Mouse (Mus musculus) CH12.LX (cell line): ENCODE data around the gene Zdhhc19. TPM values are rescaled to one million over a fixed set of nuclear protein-coding genes. Genes with fewer than 3 reads are reported as not detected.

Experiments used
- DNase-seq: peaks from one replicate; pipeline ENCODE4 v3.0.0-alpha.2; 2013; ENCODE audit errors: extremely low read depth
- H3K27ac ChIP-seq: 2 replicates; pipeline ENCODE4 v1.5.1; 2012; ENCODE audit warnings: low read depth, mild to moderate bottlenecking, control low read depth, moderate library complexity; ENCODE audit not compliant: insufficient read depth
- H3K27me3 ChIP-seq: replicated peaks from 2 replicates; pipeline ENCODE3; 2012; ENCODE audit warnings: inconsistent platforms
- H3K36me3 ChIP-seq, 2 experiments: replicated peaks in 1 of 2; 2 replicates each; pipeline versions ENCODE3 to v1.6.1; 2012; ENCODE audit warnings: inconsistent platforms in 1 of 2, low read length in 1 of 2, mild to moderate bottlenecking in 1 of 2, mixed read lengths in 1 of 2, moderate library complexity in 1 of 2; ENCODE audit not compliant: control insufficient read depth in 1 of 2, insufficient read depth in 1 of 2
- H3K4me1 ChIP-seq, 2 experiments: 2 replicates each; pipeline ENCODE4 v1.6.1; 2012; ENCODE audit warnings: inconsistent platforms in 1 of 2, moderate library complexity in 1 of 2; ENCODE audit not compliant: insufficient read depth in 2 of 2, control insufficient read depth in 1 of 2
- H3K4me2 ChIP-seq: 2 replicates; pipeline ENCODE4 v1.6.1; 2012; ENCODE audit warnings: low read depth, mild to moderate bottlenecking, control low read depth; ENCODE audit not compliant: poor library complexity, insufficient read depth, severe bottlenecking
- H3K4me3 ChIP-seq, 3 experiments: fragments of 150-350 bp in 1 of 3; sonication (generic) in 1 of 3; replicated peaks in 1 of 3; 2 replicates each; pipeline versions ENCODE3 to v1.5.1; 2011 to 2012; ENCODE audit warnings: low read depth in 2 of 3, low read length in 2 of 3, mild to moderate bottlenecking in 2 of 3, moderate library complexity in 2 of 3, control low read depth in 1 of 3, improper control_type of control experiment in 1 of 3, inconsistent platforms in 1 of 3, mixed read lengths in 1 of 3; ENCODE audit not compliant: poor library complexity in 1 of 3
- H3K79me2 ChIP-seq: replicated peaks from 2 replicates; pipeline ENCODE4 v1.6.1; 2012; ENCODE audit warnings: mild to moderate bottlenecking, moderate library complexity; ENCODE audit not compliant: control insufficient read depth, poor library complexity, insufficient read depth, severe bottlenecking; ENCODE audit errors: extremely low read depth
- H3K9ac ChIP-seq: 2 replicates; pipeline ENCODE4 v1.6.1; 2012; ENCODE audit warnings: low read depth, mild to moderate bottlenecking, control low read depth, moderate library complexity; ENCODE audit not compliant: insufficient read depth
- H3K9me3 ChIP-seq: replicated peaks from 2 replicates; pipeline ENCODE3; 2012; ENCODE audit warnings: low read length, inconsistent platforms, mixed read lengths
- CHD1 ChIP-seq: IDR thresholded peaks from 2 replicates; pipeline ENCODE4 v1.6.1; 2012; ENCODE audit warnings: low read depth, low read length, improper control_type of control experiment, inconsistent platforms
- ELF1 ChIP-seq: IDR thresholded peaks from 2 replicates; pipeline ENCODE4 v1.6.1; 2014; ENCODE audit warnings: low read depth, mild to moderate bottlenecking, inconsistent platforms, low read length, improper control_type of control experiment
- ETS1 ChIP-seq: conservative IDR thresholded peaks from 2 replicates; pipeline ENCODE4 v1.6.1; 2012; ENCODE audit warnings: low read depth, mild to moderate bottlenecking, inconsistent platforms, low read length, improper control_type of control experiment, moderate library complexity
- GABPA ChIP-seq: IDR thresholded peaks from 2 replicates; pipeline ENCODE4 v1.6.1; 2012; ENCODE audit warnings: low read depth, low read length, improper control_type of control experiment, inconsistent platforms; ENCODE audit not compliant: insufficient replicate concordance
- HCFC1 ChIP-seq: IDR thresholded peaks from 2 replicates; pipeline ENCODE4 v1.6.1; 2012; ENCODE audit warnings: low read depth, mild to moderate bottlenecking, inconsistent platforms, low read length, improper control_type of control experiment
- IRF4 ChIP-seq: IDR thresholded peaks from 2 replicates; pipeline ENCODE4 v1.6.1; 2014; ENCODE audit warnings: low read depth, mild to moderate bottlenecking, inconsistent platforms, low read length, improper control_type of control experiment
- JUN ChIP-seq: IDR thresholded peaks from 2 replicates; pipeline ENCODE4 v1.6.1; 2011; ENCODE audit warnings: low read depth, mild to moderate bottlenecking, low read length, improper control_type of control experiment, moderate library complexity; ENCODE audit not compliant: insufficient read depth
- JUND ChIP-seq: conservative IDR thresholded peaks from 2 replicates; pipeline ENCODE4 v1.6.1; 2011; ENCODE audit warnings: low read depth, low read length, improper control_type of control experiment
- KAT2A ChIP-seq: IDR thresholded peaks from 2 replicates; pipeline ENCODE4 v1.6.1; 2012; ENCODE audit warnings: low read length, improper control_type of control experiment, inconsistent platforms; ENCODE audit not compliant: insufficient replicate concordance
- MAFK ChIP-seq: IDR thresholded peaks from 2 replicates; pipeline ENCODE4 v1.6.1; 2011; ENCODE audit warnings: low read length, improper control_type of control experiment; ENCODE audit not compliant: insufficient replicate concordance
- MAX ChIP-seq: IDR thresholded peaks from 2 replicates; pipeline ENCODE4 v1.6.1; 2011; ENCODE audit warnings: low read length, improper control_type of control experiment
- MAZ ChIP-seq: IDR thresholded peaks from 2 replicates; pipeline ENCODE4 v1.6.1; 2012; ENCODE audit warnings: low read depth, mild to moderate bottlenecking, inconsistent platforms, low read length, improper control_type of control experiment, moderate library complexity
- NELFE ChIP-seq: IDR thresholded peaks from 2 replicates; pipeline ENCODE4 v1.6.1; 2011; ENCODE audit warnings: low read depth, low read length, improper control_type of control experiment
- NRF1 ChIP-seq: IDR thresholded peaks from 2 replicates; pipeline ENCODE4 v1.6.1; 2014; ENCODE audit warnings: low read depth, mild to moderate bottlenecking, inconsistent platforms, low read length, improper control_type of control experiment, moderate library complexity
- PAX5 ChIP-seq: IDR thresholded peaks from 2 replicates; pipeline ENCODE4 v1.6.1; 2012; ENCODE audit warnings: low read length, inconsistent platforms, mixed read lengths
- POLR2A ChIP-seq: IDR thresholded peaks from 2 replicates; pipeline ENCODE4 v1.6.1; 2011; ENCODE audit warnings: low read depth, mild to moderate bottlenecking, improper control_type of control experiment, low read length
- POLR2AphosphoS2 ChIP-seq: IDR thresholded peaks from 2 replicates; pipeline ENCODE4 v1.6.1; 2011; ENCODE audit warnings: low read depth, low read length, improper control_type of control experiment
- RCOR1 ChIP-seq: conservative IDR thresholded peaks from 2 replicates; pipeline ENCODE4 v1.6.1; 2012; ENCODE audit warnings: low read depth, mild to moderate bottlenecking, inconsistent platforms, low read length, improper control_type of control experiment
- SMC3 ChIP-seq: IDR thresholded peaks from 2 replicates; pipeline ENCODE4 v1.6.1; 2011; ENCODE audit warnings: low read depth, low read length, improper control_type of control experiment
- TCF12 ChIP-seq: IDR thresholded peaks from 2 replicates; pipeline ENCODE4 v1.6.1; 2014; ENCODE audit warnings: low read depth, mild to moderate bottlenecking, inconsistent platforms, low read length, improper control_type of control experiment
- UBTF ChIP-seq: IDR thresholded peaks from 2 replicates; pipeline ENCODE4 v1.6.1; 2012; ENCODE audit warnings: low read depth, mild to moderate bottlenecking, inconsistent platforms, low read length, improper control_type of control experiment, moderate library complexity
- USF1 ChIP-seq: IDR thresholded peaks from 2 replicates; pipeline ENCODE4 v1.6.1; 2014; ENCODE audit warnings: low read depth, mild to moderate bottlenecking, inconsistent platforms, low read length, improper control_type of control experiment
- USF2 ChIP-seq: conservative IDR thresholded peaks from 2 replicates; pipeline ENCODE4 v1.6.1; 2011; ENCODE audit warnings: low read depth, low read length, improper control_type of control experiment
- ZC3H11A ChIP-seq: IDR thresholded peaks from 2 replicates; pipeline ENCODE4 v1.6.1; 2012; ENCODE audit warnings: low read depth, mild to moderate bottlenecking, inconsistent platforms, low read length, improper control_type of control experiment
- ZKSCAN1 ChIP-seq: IDR thresholded peaks from 2 replicates; pipeline ENCODE4 v1.6.1; 2012; ENCODE audit warnings: low read depth, inconsistent platforms, low read length, improper control_type of control experiment, borderline replicate concordance
- ZMIZ1 ChIP-seq: IDR thresholded peaks from 2 replicates; pipeline ENCODE4 v1.6.1; 2012; ENCODE audit warnings: low read depth, mild to moderate bottlenecking, inconsistent platforms, low read length, improper control_type of control experiment
- ZNF384 ChIP-seq: IDR thresholded peaks from 2 replicates; pipeline ENCODE4 v1.6.1; 2012; ENCODE audit warnings: low read depth, low read length, improper control_type of control experiment, inconsistent platforms
- dilution Hi-C: fragments of 300-500 bp; cut with MboI; formaldehyde crosslinking; loops from 2 replicates; pipeline ENCODE4 v1.14.3; 2020; ENCODE audit warnings: low sequenced_read_pairs; ENCODE audit not compliant: extremely low pct_unique_long_range_greater_than_20kb, extremely low pct_ligation_motif_present
- in situ Hi-C: fragments of 300-500 bp; cut with MboI; formaldehyde crosslinking; loops from 3 replicates; pipeline ENCODE4 v1.14.3; 2019; ENCODE audit warnings: low sequenced_read_pairs, low pct_ligation_motif_present, low pct_unique_long_range_greater_than_20kb, mixed read lengths
- polyA plus RNA-seq: library from polyadenylated mRNA; unstranded; fragments of >175 nt; gene quantifications from 2 replicates; pipeline ENCODE4 v1.2.1, GENCODE M21; 2012; ENCODE audit warnings: low read depth; ENCODE audit not compliant: insufficient read length
- total RNA-seq, 2 experiments: library from RNA; depleted of rRNA; stranded (reverse); fragments of 300-350 nt in 1 of 2; fragments of >200 nt in 1 of 2; gene quantifications; 2 replicates each; pipeline ENCODE4 v1.2.3; 2012 to 2014

Zdhhc19 gene
- total and polyA plus RNA-seq, 3 experiments, result not detected

DNA sequence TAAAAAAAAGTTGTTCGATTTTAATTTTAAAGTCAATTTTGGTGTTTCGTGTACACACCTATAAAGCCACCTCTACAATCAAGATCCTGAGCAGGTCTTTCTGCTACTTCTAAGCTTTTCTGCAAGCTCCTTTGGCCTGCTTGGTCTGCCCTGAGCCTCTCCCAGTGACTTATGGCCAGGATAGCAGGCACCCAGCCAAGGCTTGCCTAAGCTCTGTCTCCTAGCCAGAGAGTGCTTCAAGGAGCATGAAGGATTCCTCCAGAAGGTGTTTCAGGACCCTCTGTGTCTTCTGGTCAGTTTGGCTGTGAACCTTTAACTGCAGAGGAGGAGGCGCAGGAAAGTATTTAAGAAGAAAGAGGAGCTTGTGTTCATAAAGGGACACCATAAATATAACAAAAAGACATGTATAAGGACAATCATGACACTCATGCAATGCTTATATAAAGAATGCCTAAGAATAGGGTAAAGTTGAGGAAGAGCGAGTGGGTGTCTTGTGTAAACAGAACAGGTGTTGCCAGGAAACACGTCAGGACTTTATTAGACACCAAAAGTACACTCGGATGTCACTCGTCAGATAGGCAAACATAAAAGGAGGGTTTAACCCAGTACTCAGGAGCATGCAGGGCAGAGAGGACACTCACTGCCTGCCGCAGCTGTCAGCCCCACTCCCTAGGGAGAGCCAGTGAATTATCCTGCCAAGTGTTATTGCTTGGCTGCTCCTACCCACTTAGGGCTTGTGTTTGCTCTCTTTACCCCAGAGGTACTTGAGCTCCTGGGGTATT is 27.6 kb downstream of the Zdhhc19 start:
- no peak overlapping the region for H3K4me2 ChIP-seq
- H3K4me3 ChIP-seq, result no peak overlapping the region
- no peaks in the 10 kb centered on the region for H3K36me3 ChIP-seq
- H3K79me2 ChIP-seq, result no peaks in the 10 kb centered on the region
- in situ Hi-C loops (no loop called here), dilution Hi-C loops (no loop called here)
- peaks cover 5 to 31% of the 10 kb centered on the region in 2 experiments; a peak in 3 of 4 replicates for H3K4me1 ChIP-seq
- no peak overlapping the region for H3K27ac ChIP-seq
- no peaks in the 10 kb centered on the region for H3K27me3 ChIP-seq
- H3K9ac ChIP-seq, result no peak overlapping the region
- no peak for TF ChIP-seq MAFK
- no peak for TF ChIP-seq USF1
- TF ChIP-seq SMC3, result no peak
- no peak for TF ChIP-seq ZC3H11A
- no peak for TF ChIP-seq POLR2AphosphoS2
- TF ChIP-seq IRF4, result no peak
- no peak for TF ChIP-seq UBTF
- no peak for TF ChIP-seq ZNF384
- TF ChIP-seq ZKSCAN1, result no peak
- TF ChIP-seq MAZ, result no peak
- no peak for TF ChIP-seq KAT2A
- no peak for TF ChIP-seq HCFC1
- no peak for TF ChIP-seq JUN
- TF ChIP-seq PAX5, result no peak
- TF ChIP-seq JUND, result no peak
- no peak for TF ChIP-seq GABPA
- TF ChIP-seq RCOR1, result no peak
- no peaks in the 10 kb centered on the region for H3K9me3 ChIP-seq
- DNase-seq, result no peak

DNA sequence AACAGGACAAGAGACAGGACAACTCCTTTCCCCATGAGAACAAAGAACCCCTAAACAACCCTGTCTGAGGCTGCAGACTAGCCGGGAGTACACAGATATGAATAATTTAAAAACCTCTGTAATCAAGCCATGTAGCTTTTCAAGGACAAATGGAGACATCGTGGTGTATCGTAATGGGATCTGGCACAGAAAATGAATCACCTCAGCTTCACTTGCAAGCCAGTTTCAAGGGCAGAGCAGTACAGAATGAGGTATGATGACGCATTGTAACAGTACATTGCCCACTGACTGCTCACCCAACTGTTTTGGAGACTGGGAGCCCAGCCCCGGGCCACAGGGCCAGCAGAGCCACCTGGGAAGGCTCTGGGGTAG is 28.2 kb downstream of the Zdhhc19 start:
- Histone ChIP-seq H3K9ac (no peak overlapping the region), H3K4me2 (no peak overlapping the region)
- in situ Hi-C loops (no loop called here), dilution Hi-C loops (no loop called here)
- no peak for TF ChIP-seq ETS1
- no peak for TF ChIP-seq IRF4
- TF ChIP-seq MAFK, result no peak
- TF ChIP-seq HCFC1, result no peak
- no peak for TF ChIP-seq ELF1
- no peak for TF ChIP-seq CHD1
- TF ChIP-seq JUND, result no peak
- no peak for TF ChIP-seq NRF1
- TF ChIP-seq ZC3H11A, result no peak
- TF ChIP-seq UBTF, result no peak
- no peak for TF ChIP-seq RCOR1
- TF ChIP-seq MAX, result no peak
- TF ChIP-seq POLR2A, result no peak
- no peak for TF ChIP-seq USF2
- no peak for TF ChIP-seq ZMIZ1
- TF ChIP-seq NELFE, result no peak
- TF ChIP-seq ZNF384, result no peak
- TF ChIP-seq SMC3, result no peak
- TF ChIP-seq JUN, result no peak
- TF ChIP-seq TCF12, result no peak
- TF ChIP-seq, all 38 proteins: peak for 0
- Histone ChIP-seq H3K27ac (no peak overlapping the region), H3K4me1 (peaks cover 5 to 31% of the 10 kb centered on the region in 2 experiments; a peak in 3 of 4 replicates), H3K79me2 (no peaks in the 10 kb centered on the region), H3K36me3 (no peaks in the 10 kb centered on the region), H3K9me3 (no peaks in the 10 kb centered on the region), H3K4me3 (no peak overlapping the region), H3K27me3 (no peaks in the 10 kb centered on the region)
- DNase-seq, result no peak
